In genomic region chr5:138753269-138753668, GRCm38 (mm10) we compare ENCODE assay signal across 11 mouse cellular contexts. TPM values are rescaled to one million over a fixed set of nuclear protein-coding genes. Genes with fewer than 3 reads are reported as not detected.
A peak's percentile ranks its signal among the peaks of the same experiment; 100 is the strongest.
DNase-seq lines count a peak whose midpoint lies in the region; ATAC-seq and TF ChIP-seq lines count a peak whose summit lies in the region.
"Had no signal": no experiment of that assay in that cellular context is flagged by ENCODE, and none has a peak within 500 bp of the region (broad histone marks: within the 10 kb centered on the region; RNA-seq: fewer than 3 reads in every experiment).

No protein-coding gene starts in this region.

- H3K9ac ChIP-seq in kidney, postnatal 0 days (ENCODE audit: low read depth, low read length), result no peak overlapping the region
- H3K9ac ChIP-seq in embryonic facial prominence, embryonic 15.5 days, result no peak overlapping the region
- H3K9ac ChIP-seq in hindbrain, embryonic 15.5 days, result peak overlapping the region; percentile 77
- H3K9ac ChIP-seq in neural tube, embryonic 14.5 days (replicated peaks; ENCODE audit: low read depth, low read length), result no peak overlapping the region
- H3K9ac ChIP-seq: liver, embryonic 13.5 days had no signal

- no peak overlapping the region for H3K4me3 ChIP-seq in kidney, postnatal 0 days (replicated peaks; ENCODE audit: low read depth, low read length)
- 0 out of 2 replicates have a peak overlapping the region, but pooled peaks have one; percentile 75 for H3K4me3 ChIP-seq in embryonic facial prominence, embryonic 15.5 days (replicated peaks)
- peak overlapping the region; percentile 56 for H3K4me3 ChIP-seq in hindbrain, embryonic 15.5 days
- H3K4me3 ChIP-seq in neural tube, embryonic 14.5 days (ENCODE audit: low read depth, low read length), result peak overlapping the region; percentile 60; the same call in 1 of the 2 replicates

- H3K4me1 ChIP-seq in kidney, postnatal 0 days (replicated peaks; ENCODE audit: insufficient read depth, low read length), result peaks cover 38% of the 10 kb centered on the region
- H3K4me1 ChIP-seq in embryonic facial prominence, embryonic 15.5 days, result peaks cover 35% of the 10 kb centered on the region
- H3K4me1 ChIP-seq in hindbrain, embryonic 15.5 days (replicated peaks), result peaks cover 30% of the 10 kb centered on the region
- H3K4me1 ChIP-seq in neural tube, embryonic 14.5 days (ENCODE audit: control insufficient read depth, insufficient read depth, low read length), result peaks cover 29% of the 10 kb centered on the region

- no peak for TF ChIP-seq CTCF in kidney, postnatal 0 days (IDR thresholded peaks at IDR 0.05; ENCODE audit: low read depth)

- 52% methylated on average over 4 of the region's 4 CpGs for WGBS in kidney, postnatal 0 days
- WGBS in embryonic facial prominence, embryonic 15.5 days, result 59% methylated on average over 4 of the region's 4 CpGs
- 69% methylated on average over 4 of the region's 4 CpGs for WGBS in hindbrain, embryonic 15.5 days
- WGBS in neural tube, embryonic 14.5 days, result 73% methylated on average over 4 of the region's 4 CpGs

- H3K27ac ChIP-seq in kidney, postnatal 0 days, result no peak overlapping the region; the same call in 1 of the 2 replicates
- no peak overlapping the region for H3K27ac ChIP-seq in embryonic facial prominence, embryonic 15.5 days (replicated peaks)
- peak overlapping the region; percentile 95 for H3K27ac ChIP-seq in hindbrain, embryonic 15.5 days (replicated peaks)
- H3K27ac ChIP-seq in neural tube, embryonic 14.5 days (ENCODE audit: low read depth, low read length), result peak overlapping the region; percentile 98
- H3K27ac ChIP-seq: liver, embryonic 13.5 days had no signal

- H3K9me3 ChIP-seq in kidney, postnatal 0 days (replicated peaks; ENCODE audit: low read length), result no peaks in the 10 kb centered on the region
- no peaks in the 10 kb centered on the region for H3K9me3 ChIP-seq in embryonic facial prominence, embryonic 15.5 days (replicated peaks)
- no peaks in the 10 kb centered on the region for H3K9me3 ChIP-seq in hindbrain, embryonic 15.5 days
- no peaks in the 10 kb centered on the region for H3K9me3 ChIP-seq in neural tube, embryonic 14.5 days (ENCODE audit: control insufficient read depth, low read length)
- H3K9me3 ChIP-seq: liver, embryonic 13.5 days had no signal

- ATAC-seq in kidney, postnatal 0 days (replicated peaks; ENCODE audit: low FRiP score, low read depth), result no peak
- no peak for ATAC-seq in embryonic facial prominence, embryonic 15.5 days (ENCODE audit: insufficient number of reproducible peaks, low FRiP score, low TSS enrichment, low read depth)
- ATAC-seq in hindbrain, embryonic 15.5 days (ENCODE audit: low FRiP score, low read depth), result no peak
- ATAC-seq in neural tube, embryonic 14.5 days (ENCODE audit: low read depth), result no peak

- H3K4me2 ChIP-seq in kidney, postnatal 0 days (ENCODE audit: low read length), result peak overlapping the region; percentile 93
- peak overlapping the region; percentile 97 for H3K4me2 ChIP-seq in embryonic facial prominence, embryonic 15.5 days (replicated peaks)
- peak overlapping the region; percentile 82 for H3K4me2 ChIP-seq in hindbrain, embryonic 15.5 days
- H3K4me2 ChIP-seq in neural tube, embryonic 14.5 days (ENCODE audit: low read depth, low read length), result peak overlapping the region; percentile 94

- no peaks in the 10 kb centered on the region for H3K27me3 ChIP-seq in kidney, postnatal 0 days (ENCODE audit: insufficient read depth, low read length)
- H3K27me3 ChIP-seq in embryonic facial prominence, embryonic 15.5 days, result peaks cover 41% of the 10 kb centered on the region
- no peaks in the 10 kb centered on the region for H3K27me3 ChIP-seq in hindbrain, embryonic 15.5 days
- no peaks in the 10 kb centered on the region for H3K27me3 ChIP-seq in neural tube, embryonic 14.5 days (ENCODE audit: control insufficient read depth, insufficient read depth, low read length)

- no peak for DNase-seq in kidney, postnatal 0 days (ENCODE audit: low spot score)
- DNase-seq in kidney, adult 11 months, result no peak
- no peak for DNase-seq in layer of hippocampus, adult 9-10 months (ENCODE audit: low spot score)
- no peak for DNase-seq in natural killer cell, adult 2 months (ENCODE audit: low spot score in 2 of 2)
- DNase-seq in adrenal gland, adult (ENCODE audit: inconsistent age in 2 of 2, low spot score in 1 of 2), result no peak
- DNase-seq: layer of hippocampus, adult 9-11 months; liver, embryonic 13.5 days; right cerebral cortex, postnatal 25 days had no signal

- no peaks in the 10 kb centered on the region for H3K36me3 ChIP-seq in kidney, postnatal 0 days (ENCODE audit: insufficient read depth, low read length)
- H3K36me3 ChIP-seq in embryonic facial prominence, embryonic 15.5 days, result no peaks in the 10 kb centered on the region
- no peaks in the 10 kb centered on the region for H3K36me3 ChIP-seq in hindbrain, embryonic 15.5 days
- peaks cover 4% of the 10 kb centered on the region; the same call in 1 of the 2 replicates for H3K36me3 ChIP-seq in neural tube, embryonic 14.5 days (ENCODE audit: control insufficient read depth, insufficient read depth, low read length)
- H3K36me3 ChIP-seq: liver, embryonic 13.5 days had no signal

RNA-seq across cellular contexts. Expression of gene Fam20c, which starts 1.0 kb away (rescaled TPM):
- 27.3 and 27.6 TPM in 2 replicates for polyA plus RNA-seq in kidney, postnatal 0 days (2015; fragmentation: Nextera tagmentation; extraction: Ambion mirVana)
- 9.0 and 9.2 TPM in 2 replicates for polyA plus RNA-seq in embryonic facial prominence, embryonic 15.5 days (2015; fragmentation: Nextera tagmentation; extraction: Ambion mirVana)
- polyA plus RNA-seq in hindbrain, embryonic 15.5 days (2015; fragmentation: Nextera tagmentation; extraction: Ambion mirVana), result 57.4 and 64.9 TPM in 2 replicates
- polyA plus RNA-seq in neural tube, embryonic 14.5 days (2014; fragmentation: Nextera tagmentation; extraction: Ambion mirVana), result 56.8 and 64.6 TPM in 2 replicates

Comparison
In these comparisons a context has a peak if more than half of its experiments do, and no peak if none do; other contexts are left out.
1. H3K27ac ChIP-seq: peak in hindbrain, embryonic 15.5 days (single experiment) and neural tube, embryonic 14.5 days (single experiment); none in kidney, postnatal 0 days (single experiment) and embryonic facial prominence, embryonic 15.5 days (single experiment).
2. Peak in every context shown above with its lines, with median percentiles within 50 percentile points of each other: H3K4me2 ChIP-seq.